9 mouse cellular contexts compared by ENCODE assay signal in genomic region chr2:25267241-25267640, GRCm38 (mm10). TPM values are rescaled to one million over a fixed set of nuclear protein-coding genes. Genes with fewer than 3 reads are reported as not detected.
DNase-seq lines count a peak whose midpoint lies in the region; ATAC-seq lines count a peak whose summit lies in the region.
"Had no signal": no experiment of that assay in that cellular context is flagged by ENCODE, and none has a peak within 500 bp of the region (broad histone marks: within the 10 kb centered on the region; RNA-seq: fewer than 3 reads in every experiment).

No protein-coding gene starts in this region.

- ATAC-seq in hindbrain, embryonic 13.5 days (ENCODE audit: low FRiP score), result no peak
- no peak for ATAC-seq in embryonic facial prominence, embryonic 13.5 days (ENCODE audit: insufficient number of reproducible peaks, insufficient read depth, low FRiP score, low TSS enrichment, low read depth)
- no peak for ATAC-seq in midbrain, embryonic 15.5 days (replicated peaks)

- peaks cover 18% of the 10 kb centered on the region for H3K27me3 ChIP-seq in hindbrain, embryonic 13.5 days
- H3K27me3 ChIP-seq in hindbrain, embryonic 10.5 days (ENCODE audit: insufficient read depth, poor library complexity, severe bottlenecking), result peaks cover 26% of the 10 kb centered on the region
- peaks cover 21% of the 10 kb centered on the region for H3K27me3 ChIP-seq in embryonic facial prominence, embryonic 13.5 days
- peaks cover 8% of the 10 kb centered on the region; the same call in 1 of the 2 replicates for H3K27me3 ChIP-seq in midbrain, embryonic 15.5 days (replicated peaks)

- no peaks in the 10 kb centered on the region for H3K9me3 ChIP-seq in hindbrain, embryonic 13.5 days
- no peaks in the 10 kb centered on the region for H3K9me3 ChIP-seq in hindbrain, embryonic 10.5 days
- no peaks in the 10 kb centered on the region for H3K9me3 ChIP-seq in embryonic facial prominence, embryonic 13.5 days
- H3K9me3 ChIP-seq in midbrain, embryonic 15.5 days, result no peaks in the 10 kb centered on the region

- peak overlapping the region; percentile 83 for H3K27ac ChIP-seq in hindbrain, embryonic 13.5 days
- H3K27ac ChIP-seq in hindbrain, embryonic 10.5 days, result no peak overlapping the region
- H3K27ac ChIP-seq in embryonic facial prominence, embryonic 13.5 days, result no peak overlapping the region
- H3K27ac ChIP-seq in midbrain, embryonic 15.5 days, result no peak overlapping the region

- H3K4me3 ChIP-seq in hindbrain, embryonic 13.5 days, result peak overlapping the region; percentile 79; the same call in 1 of the 2 replicates
- H3K4me3 ChIP-seq in hindbrain, embryonic 10.5 days, result no peak overlapping the region
- H3K4me3 ChIP-seq in embryonic facial prominence, embryonic 13.5 days, result no peak overlapping the region
- H3K4me3 ChIP-seq in midbrain, embryonic 15.5 days, result no peak overlapping the region

- peaks cover 31% of the 10 kb centered on the region for H3K36me3 ChIP-seq in hindbrain, embryonic 13.5 days
- peaks cover 37% of the 10 kb centered on the region for H3K36me3 ChIP-seq in hindbrain, embryonic 10.5 days
- peaks cover 34% of the 10 kb centered on the region for H3K36me3 ChIP-seq in embryonic facial prominence, embryonic 13.5 days
- H3K36me3 ChIP-seq in midbrain, embryonic 15.5 days (replicated peaks), result peaks cover 13% of the 10 kb centered on the region

- H3K4me2 ChIP-seq in hindbrain, embryonic 13.5 days, result peak overlapping the region; percentile 99
- no peak overlapping the region for H3K4me2 ChIP-seq in embryonic facial prominence, embryonic 13.5 days
- H3K4me2 ChIP-seq in midbrain, embryonic 15.5 days, result peak overlapping the region; percentile 99

- no peak for DNase-seq in hindbrain, embryonic 10.5 days (ENCODE audit: low spot score)
- DNase-seq in Muller cell, postnatal 12 days (ENCODE audit: inconsistent ontology term), result peak; percentile 60
- DNase-seq in thymus, postnatal 10 days (ENCODE audit: low spot score in 2 of 2), result no peak
- no peak for DNase-seq in testis, postnatal 14 days (ENCODE audit: low spot score)
- no peak for DNase-seq in thymus, postnatal 14 days
- DNase-seq: right cerebral cortex, postnatal 4 days had no signal

- peaks cover 72% of the 10 kb centered on the region for H3K4me1 ChIP-seq in hindbrain, embryonic 13.5 days (replicated peaks)
- peaks cover 68% of the 10 kb centered on the region for H3K4me1 ChIP-seq in hindbrain, embryonic 10.5 days (replicated peaks)
- peaks cover 51% of the 10 kb centered on the region for H3K4me1 ChIP-seq in embryonic facial prominence, embryonic 13.5 days
- peaks cover 65% of the 10 kb centered on the region for H3K4me1 ChIP-seq in midbrain, embryonic 15.5 days

- H3K9ac ChIP-seq in hindbrain, embryonic 13.5 days, result peak overlapping the region; percentile 36
- H3K9ac ChIP-seq in embryonic facial prominence, embryonic 13.5 days, result 0 out of 2 replicates have a peak overlapping the region, but pooled peaks have one; percentile 46
- no peak overlapping the region for H3K9ac ChIP-seq in midbrain, embryonic 15.5 days

RNA-seq across cellular contexts. Expression of gene Tprn, which starts 4.8 kb away (rescaled TPM):
- 16.2 and 17.6 TPM in 2 replicates for polyA plus RNA-seq in hindbrain, embryonic 13.5 days (2015; fragmentation: Nextera tagmentation; extraction: Ambion mirVana)
- polyA plus RNA-seq in hindbrain, embryonic 10.5 days (2016; fragmentation: Nextera tagmentation; extraction: Ambion mirVana), result 8.1 and 9.5 TPM in 2 replicates
- 7.5 and 8.2 TPM in 2 replicates for polyA plus RNA-seq in embryonic facial prominence, embryonic 13.5 days (2015; fragmentation: Nextera tagmentation; extraction: Ambion mirVana)
- 16.7 and 16.9 TPM in 2 replicates for polyA plus RNA-seq in midbrain, embryonic 15.5 days (2015; fragmentation: Nextera tagmentation; extraction: Ambion mirVana)

RNA-seq across cellular contexts. Expression of gene Ssna1, which starts 5.0 kb away (rescaled TPM):
- 189 and 199 TPM in 2 replicates for polyA plus RNA-seq in hindbrain, embryonic 13.5 days (2015; fragmentation: Nextera tagmentation; extraction: Ambion mirVana)
- 248 and 259 TPM in 2 replicates for polyA plus RNA-seq in hindbrain, embryonic 10.5 days (2016; fragmentation: Nextera tagmentation; extraction: Ambion mirVana)
- 231 and 246 TPM in 2 replicates for polyA plus RNA-seq in embryonic facial prominence, embryonic 13.5 days (2015; fragmentation: Nextera tagmentation; extraction: Ambion mirVana)
- 186 and 197 TPM in 2 replicates for polyA plus RNA-seq in midbrain, embryonic 15.5 days (2015; fragmentation: Nextera tagmentation; extraction: Ambion mirVana)

RNA-seq across cellular contexts. Expression of gene Anapc2, which starts 5.0 kb away (rescaled TPM):
- polyA plus RNA-seq in hindbrain, embryonic 13.5 days (2015; fragmentation: Nextera tagmentation; extraction: Ambion mirVana), result 143 TPM in 2 replicates
- polyA plus RNA-seq in hindbrain, embryonic 10.5 days (2016; fragmentation: Nextera tagmentation; extraction: Ambion mirVana), result 150 and 156 TPM in 2 replicates
- polyA plus RNA-seq in embryonic facial prominence, embryonic 13.5 days (2015; fragmentation: Nextera tagmentation; extraction: Ambion mirVana), result 137 and 143 TPM in 2 replicates
- 153 and 157 TPM in 2 replicates for polyA plus RNA-seq in midbrain, embryonic 15.5 days (2015; fragmentation: Nextera tagmentation; extraction: Ambion mirVana)

RNA-seq across cellular contexts. Expression of gene Tmem203, which starts 12.0 kb away (rescaled TPM):
- polyA plus RNA-seq in hindbrain, embryonic 13.5 days (2015; fragmentation: Nextera tagmentation; extraction: Ambion mirVana), result 18.6 and 20.9 TPM in 2 replicates
- 18.7 and 20.3 TPM in 2 replicates for polyA plus RNA-seq in hindbrain, embryonic 10.5 days (2016; fragmentation: Nextera tagmentation; extraction: Ambion mirVana)
- polyA plus RNA-seq in embryonic facial prominence, embryonic 13.5 days (2015; fragmentation: Nextera tagmentation; extraction: Ambion mirVana), result 24.5 and 25.3 TPM in 2 replicates
- polyA plus RNA-seq in midbrain, embryonic 15.5 days (2015; fragmentation: Nextera tagmentation; extraction: Ambion mirVana), result 13.8 and 15.4 TPM in 2 replicates

RNA-seq across cellular contexts. Expression of gene AL732309.1, which starts 20.6 kb away (rescaled TPM):
- 5.1 and 6.2 TPM in 2 replicates for polyA plus RNA-seq in hindbrain, embryonic 13.5 days (2015; fragmentation: Nextera tagmentation; extraction: Ambion mirVana)
- 5.7 and 6.2 TPM in 2 replicates for polyA plus RNA-seq in hindbrain, embryonic 10.5 days (2016; fragmentation: Nextera tagmentation; extraction: Ambion mirVana)
- polyA plus RNA-seq in embryonic facial prominence, embryonic 13.5 days (2015; fragmentation: Nextera tagmentation; extraction: Ambion mirVana), result 6.9 and 7.9 TPM in 2 replicates
- 6.2 and 8.4 TPM in 2 replicates for polyA plus RNA-seq in midbrain, embryonic 15.5 days (2015; fragmentation: Nextera tagmentation; extraction: Ambion mirVana)
